Mouse (Mus musculus): ENCODE measurements around the gene Mbtps1.

DNA sequence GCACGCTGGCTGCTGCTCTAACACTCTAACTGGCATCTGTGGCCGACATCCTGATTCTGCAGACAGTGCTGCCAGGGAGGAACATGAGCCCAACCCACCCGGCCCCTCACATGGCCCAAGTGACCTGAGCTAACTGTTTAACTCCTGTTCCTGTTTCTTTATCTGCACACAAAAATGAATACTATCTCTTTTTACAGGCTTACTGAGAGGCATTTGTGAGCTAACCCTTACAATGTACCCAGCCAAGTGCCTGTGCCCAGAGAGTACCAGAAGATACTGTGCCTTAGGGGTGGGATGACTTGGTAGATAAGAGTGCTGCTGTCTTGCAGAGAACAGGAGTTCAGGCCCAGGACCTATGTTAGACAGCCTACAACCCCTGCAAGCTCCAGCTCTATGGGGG, 43.6 kb downstream of the Mbtps1 start:
- TF ChIP-seq MAX (IDR thresholded peaks at IDR 0.05) (no peak), USF1 (IDR thresholded peaks at IDR 0.05; ENCODE audit: low read depth) (no peak), CTCF (IDR thresholded peaks at IDR 0.05; ENCODE audit: control insufficient read depth, insufficient read depth, insufficient read length) (no peak), CEBPB (IDR thresholded peaks at IDR 0.05; ENCODE audit: low read depth) (no peak)

Measured in C2C12 (cell line).